Mouse (Mus musculus) limb, embryonic 14.5 days (tissue): ENCODE results near the gene Thtpa. TPM values are rescaled to one million over a fixed set of nuclear protein-coding genes. Genes with fewer than 3 reads are reported as not detected.
A peak's percentile ranks its signal among the peaks of the same experiment; 100 is the strongest.

Source experiments
- ATAC-seq: fragments of 200-750 bp; cut with Nextera tagmentation; 2 replicates; pipeline ENCODE4 v1.8.0; 2017; ENCODE audit warnings: low read depth, moderate number of reproducible peaks, moderate TSS enrichment; ENCODE audit not compliant: low FRiP score
- DNase-seq: peaks from one replicate; pipeline ENCODE4 v3.0.0-alpha.2; 2015; ENCODE audit warnings: low spot score
- H3K27ac ChIP-seq: fragments of 300-500 bp; sonication (generic); replicated peaks from 2 replicates; pipeline ENCODE4 v1.5.1; 2014; ENCODE audit warnings: low read depth, mild to moderate bottlenecking, low read length, moderate library complexity, mixed read lengths
- H3K27me3 ChIP-seq: fragments of 300-500 bp; sonication (generic); 2 replicates; pipeline ENCODE4 v1.6.1; 2014; ENCODE audit warnings: low read length, mixed read lengths; ENCODE audit not compliant: control insufficient read depth, insufficient read depth
- H3K36me3 ChIP-seq: fragments of 300-500 bp; sonication (generic); 2 replicates; pipeline ENCODE4 v1.6.1; 2014; ENCODE audit warnings: mild to moderate bottlenecking, low read length, moderate library complexity, mixed read lengths; ENCODE audit not compliant: control insufficient read depth, insufficient read depth
- H3K4me1 ChIP-seq: fragments of 300-500 bp; sonication (generic); 2 replicates; pipeline ENCODE4 v1.6.1; 2014; ENCODE audit warnings: antibody characterized with exemption, low read length, mixed read lengths; ENCODE audit not compliant: control insufficient read depth, insufficient read depth
- H3K4me2 ChIP-seq: fragments of 300-500 bp; sonication (generic); replicated peaks from 2 replicates; pipeline ENCODE4 v1.6.1; 2014; ENCODE audit warnings: low read depth, mild to moderate bottlenecking, low read length, moderate library complexity; ENCODE audit not compliant: severe bottlenecking
- H3K4me3 ChIP-seq: fragments of 300-500 bp; sonication (generic); replicated peaks from 2 replicates; pipeline ENCODE4 v1.5.1; 2014; ENCODE audit warnings: low read length
- H3K9ac ChIP-seq: fragments of 300-500 bp; sonication (generic); 2 replicates; pipeline ENCODE4 v1.6.1; 2014; ENCODE audit warnings: mild to moderate bottlenecking, low read depth, low read length, moderate library complexity; ENCODE audit not compliant: severe bottlenecking
- H3K9me3 ChIP-seq: fragments of 300-500 bp; sonication (generic); 2 replicates; pipeline ENCODE4 v1.6.1; 2016; ENCODE audit warnings: low read length; ENCODE audit not compliant: control insufficient read depth
- POLR2A ChIP-seq: fragments of 200-500 bp; IDR thresholded peaks from 2 replicates; pipeline ENCODE4 v1.8.0; 2012; ENCODE audit warnings: inconsistent platforms, mild to moderate bottlenecking, moderate library complexity, borderline replicate concordance; ENCODE audit not compliant: insufficient read depth, insufficient read length; ENCODE audit errors: extremely low read depth
- WGBS: fragments of 180-500 bp; shearing (Covaris S2); extraction: QIAGEN DNeasy Blood & Tissue Kit; methylation state at CpG from one replicate; pipeline ENCODE4 v1.1.7; 2014; 5-methylcytosine and 5-hydroxymethylcytosine counted together
- polyA plus RNA-seq, 2 experiments: library from polyadenylated mRNA; depleted of rRNA in 1 of 2; stranded (reverse) in 1 of 2; unstranded in 1 of 2; fragments of >200 nt; fragmentation: Nextera tagmentation in 1 of 2; extraction: Ambion mirVana in 1 of 2; gene quantifications; 2 replicates each; pipeline versions ENCODE4 v1.2.1 to v1.2.3; 2012 to 2014

The Thtpa gene
- polyA plus RNA-seq, 2 experiments = 11.9 to 19.9 TPM

- no peak overlapping the region for H3K4me2 ChIP-seq
- 85% methylated on average over 15 of the region's 15 CpGs for WGBS
- H3K4me1 ChIP-seq = peaks cover 7% of the 10 kb centered on the region
- ATAC-seq = no peak
- H3K9ac ChIP-seq = no peak overlapping the region
- no peaks in the 10 kb centered on the region for H3K27me3 ChIP-seq
- no peak overlapping the region for H3K27ac ChIP-seq
- no peak for TF ChIP-seq POLR2A
- no peak overlapping the region for H3K4me3 ChIP-seq
- DNase-seq = no peak
- no peaks in the 10 kb centered on the region for H3K9me3 ChIP-seq
- H3K36me3 ChIP-seq = peaks cover 28% of the 10 kb centered on the region
These were observed 7.7 kb downstream of the Thtpa start for GRCm38 (mm10) chr14:55102253-55102785.

GRCm38 (mm10) chr14:55104365-55104764 lies 9.8 kb downstream of the Thtpa start:
- Histone ChIP-seq H3K36me3 (peaks cover 10% of the 10 kb centered on the region; the same call in 1 of the 2 replicates), H3K27me3 (no peaks in the 10 kb centered on the region), H3K27ac (no peak overlapping the region), H3K4me1 (peaks cover 12% of the 10 kb centered on the region), H3K4me2 (no peak overlapping the region), H3K9ac (no peak overlapping the region), H3K4me3 (no peak overlapping the region), H3K9me3 (no peaks in the 10 kb centered on the region)
- ATAC-seq (no peak), DNase-seq (no peak)
- 80% methylated on average over 18 of the region's 18 CpGs for WGBS
- TF ChIP-seq POLR2A = no peak

GRCm38 (mm10) chr14:55105386-55105785 lies 10.8 kb downstream of the Thtpa start:
- no peaks in the 10 kb centered on the region for H3K27me3 ChIP-seq
- no peak for ATAC-seq
- peak; percentile 38 for DNase-seq
- H3K9me3 ChIP-seq = no peaks in the 10 kb centered on the region
- peak overlapping the region; percentile 95 for H3K4me2 ChIP-seq
- H3K36me3 ChIP-seq = peaks cover 7% of the 10 kb centered on the region; the same call in 1 of the 2 replicates
- peak overlapping the region; percentile 43 for H3K4me3 ChIP-seq
- peak overlapping the region; percentile 63; the same call in 1 of the 2 replicates for H3K9ac ChIP-seq
- no peak for TF ChIP-seq POLR2A
- H3K27ac ChIP-seq = 0 out of 2 replicates have a peak overlapping the region, but pooled peaks have one; percentile 26
- peaks cover 15% of the 10 kb centered on the region for H3K4me1 ChIP-seq
- WGBS = under 1% methylated on average over 7 of the region's 7 CpGs

GRCm38 (mm10) chr14:55105836-55106809 lies 11.5 kb downstream of the Thtpa start, which contains the start of gene Ap1g2:
TSS of gene Ap1g2 (minus strand) at chr14:55106593.
- DNase-seq (peak; percentile 82), ATAC-seq (peak; percentile 79)
- Histone ChIP-seq H3K27ac (peak within 1 kb of the TSS; percentile 15; the same call in 1 of the 2 replicates), H3K4me2 (peak within 1 kb of the TSS; percentile 95), H3K4me1 (peaks cover 15% of the 10 kb centered on the region), H3K9me3 (no peaks in the 10 kb centered on the region), H3K27me3 (no peaks in the 10 kb centered on the region), H3K36me3 (peaks cover 2% of the 10 kb centered on the region; the same call in 1 of the 2 replicates), H3K9ac (peak within 1 kb of the TSS; percentile 63), H3K4me3 (peak within 1 kb of the TSS; percentile 43)
- TF ChIP-seq POLR2A = peak; percentile 30; the same call in 1 of the 2 replicates
- WGBS = under 1% methylated on average over 39 of the region's 39 CpGs

- WGBS = 66% methylated on average over 8 of the region's 8 CpGs
These were observed 12.4 kb downstream of the Thtpa start for GRCm38 (mm10) chr14:55106990-55107389.

More at GRCm38 (mm10) chr14:55106990-55107389, 12.4 kb downstream of the Thtpa start:
- TF ChIP-seq POLR2A = no peak
- Histone ChIP-seq H3K4me3 (no peak overlapping the region), H3K4me2 (no peak overlapping the region), H3K27me3 (no peaks in the 10 kb centered on the region), H3K9me3 (no peaks in the 10 kb centered on the region), H3K36me3 (no peaks in the 10 kb centered on the region), H3K9ac (no peak overlapping the region), H3K4me1 (peaks cover 15% of the 10 kb centered on the region), H3K27ac (no peak overlapping the region)
- ATAC-seq = no peak
- DNase-seq = no peak
